Mouse (Mus musculus) cerebellum, adult 2 months (tissue): Measurements from ENCODE around the gene Tbc1d8.

Experiments used
- CTCF ChIP-seq: fragments of 200-500 bp; IDR thresholded peaks from 2 replicates; pipeline ENCODE4 v1.5.1; 2011; ENCODE audit warnings: low read depth, mild to moderate bottlenecking, control low read depth, low read length, moderate library complexity, borderline replicate concordance; ENCODE audit not compliant: insufficient read depth
- POLR2A ChIP-seq: fragments of 200-500 bp; IDR thresholded peaks from 2 replicates; pipeline ENCODE4 v1.6.1; 2011; ENCODE audit warnings: low read length, control low read depth, borderline replicate concordance; ENCODE audit not compliant: insufficient read depth

DNA sequence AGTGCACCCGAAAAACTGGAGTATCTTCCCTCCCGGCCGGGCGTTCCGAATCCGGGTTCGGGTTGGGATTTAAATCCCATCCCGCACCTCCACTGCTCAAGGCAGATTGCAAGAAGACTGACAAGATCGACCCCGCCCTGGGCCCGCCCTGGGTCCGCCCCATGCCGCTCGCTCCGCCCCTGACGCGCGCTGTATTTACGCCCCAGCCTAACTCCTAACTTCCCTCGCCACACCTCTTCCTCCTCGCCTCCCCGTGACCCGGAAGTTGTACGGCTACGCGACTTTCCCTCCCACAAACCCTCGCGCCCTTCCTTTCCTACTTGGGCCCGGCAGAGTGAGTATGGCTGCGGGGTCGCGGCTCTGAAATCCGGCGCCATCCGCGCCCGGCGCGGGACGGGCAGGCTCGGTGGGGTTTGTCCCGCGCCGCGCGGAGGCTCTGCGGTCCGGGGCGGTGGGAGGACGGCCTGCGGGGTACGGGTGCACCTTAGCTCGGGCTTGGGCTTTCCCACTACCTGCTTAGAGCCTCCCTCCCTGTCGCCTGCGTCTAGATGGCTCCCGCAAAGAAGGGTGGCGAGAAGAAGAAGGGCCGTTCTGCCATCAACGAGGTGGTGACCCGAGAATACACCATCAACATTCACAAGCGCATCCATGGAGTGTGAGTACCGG is 110.8 kb downstream of the Tbc1d8 start, which contains the start of gene Rpl31:
- TF ChIP-seq CTCF (no peak), POLR2A (peak; percentile 68; the same call in 1 of the 2 replicates)
